Mouse (Mus musculus): Measurements from ENCODE around the gene Bcar3. TPM values are rescaled to one million over a fixed set of nuclear protein-coding genes. Genes with fewer than 3 reads are reported as not detected.
A peak's percentile ranks its signal among the peaks of the same experiment; 100 is the strongest.

Bcar3 gene
- polyA plus RNA-seq, 1 experiment from 2014 or later, result 4.8 TPM

GRCm38 (mm10) chr3:122340135-122341068, 46.5 kb downstream of the Bcar3 start:
- no peak overlapping the region for H3K9ac ChIP-seq
- H3K4me3 ChIP-seq, result no peak overlapping the region
- peaks cover 55% of the 10 kb centered on the region for H3K27me3 ChIP-seq (replicated peaks)
- ATAC-seq (ENCODE audit: extremely low read depth, insufficient number of reproducible peaks, low FRiP score, low TSS enrichment), result no peak
- WGBS, result 50% methylated on average over 13 of the region's 13 CpGs
- no peaks in the 10 kb centered on the region for H3K9me3 ChIP-seq
- no peaks in the 10 kb centered on the region for H3K36me3 ChIP-seq
- no peak overlapping the region for H3K4me2 ChIP-seq
- peaks cover 5% of the 10 kb centered on the region; the same call in 1 of the 2 replicates for H3K4me1 ChIP-seq
- H3K27ac ChIP-seq (replicated peaks), result no peak overlapping the region

GRCm38 (mm10) chr3:122343437-122343853, 49.5 kb downstream of the Bcar3 start:
- no peak overlapping the region for H3K4me3 ChIP-seq
- no peak for ATAC-seq (ENCODE audit: extremely low read depth, insufficient number of reproducible peaks, low FRiP score, low TSS enrichment)
- H3K4me1 ChIP-seq, result peaks cover 12% of the 10 kb centered on the region
- 54% methylated on average over 9 of the region's 9 CpGs for WGBS
- H3K4me2 ChIP-seq, result no peak overlapping the region
- peaks cover 43% of the 10 kb centered on the region for H3K27me3 ChIP-seq (replicated peaks)
- H3K36me3 ChIP-seq, result no peaks in the 10 kb centered on the region
- H3K9ac ChIP-seq, result no peak overlapping the region
- H3K9me3 ChIP-seq, result no peaks in the 10 kb centered on the region
- H3K27ac ChIP-seq (replicated peaks), result no peak overlapping the region

GRCm38 (mm10) chr3:122344350-122344749, 50.4 kb downstream of the Bcar3 start:
- 71% methylated on average over 5 of the region's 5 CpGs for WGBS
- no peak for ATAC-seq (ENCODE audit: extremely low read depth, insufficient number of reproducible peaks, low FRiP score, low TSS enrichment)
- Histone ChIP-seq H3K36me3 (no peaks in the 10 kb centered on the region), H3K9ac (no peak overlapping the region), H3K27me3 (replicated peaks) (peaks cover 45% of the 10 kb centered on the region), H3K9me3 (no peaks in the 10 kb centered on the region), H3K4me3 (no peak overlapping the region), H3K27ac (replicated peaks) (no peak overlapping the region), H3K4me2 (no peak overlapping the region), H3K4me1 (peaks cover 12% of the 10 kb centered on the region)

GRCm38 (mm10) chr3:122345977-122346472, 52.1 kb downstream of the Bcar3 start:
- peaks cover 7% of the 10 kb centered on the region for H3K4me1 ChIP-seq
- WGBS, result 74% methylated on average over 1 of the region's 1 CpGs
- no peak for ATAC-seq (ENCODE audit: extremely low read depth, insufficient number of reproducible peaks, low FRiP score, low TSS enrichment)
- H3K9ac ChIP-seq, result no peak overlapping the region
- no peak overlapping the region for H3K27ac ChIP-seq (replicated peaks)
- no peak overlapping the region for H3K4me2 ChIP-seq
- no peak overlapping the region for H3K4me3 ChIP-seq
- H3K9me3 ChIP-seq, result no peaks in the 10 kb centered on the region
- no peaks in the 10 kb centered on the region for H3K36me3 ChIP-seq
- peaks cover 53% of the 10 kb centered on the region for H3K27me3 ChIP-seq (replicated peaks)

GRCm38 (mm10) chr3:122346600-122346999, 52.7 kb downstream of the Bcar3 start:
- ATAC-seq (ENCODE audit: extremely low read depth, insufficient number of reproducible peaks, low FRiP score, low TSS enrichment), result no peak
- no peak overlapping the region for H3K9ac ChIP-seq
- peaks cover 51% of the 10 kb centered on the region for H3K27me3 ChIP-seq (replicated peaks)
- H3K9me3 ChIP-seq, result no peaks in the 10 kb centered on the region
- no peak overlapping the region for H3K27ac ChIP-seq (replicated peaks)
- peaks cover 7% of the 10 kb centered on the region for H3K4me1 ChIP-seq
- no peak overlapping the region for H3K4me2 ChIP-seq
- WGBS, result 78% methylated on average over 2 of the region's 2 CpGs
- H3K36me3 ChIP-seq, result no peaks in the 10 kb centered on the region
- no peak overlapping the region for H3K4me3 ChIP-seq

GRCm38 (mm10) chr3:122348677-122349076, 54.7 kb downstream of the Bcar3 start:
- ATAC-seq (ENCODE audit: extremely low read depth, insufficient number of reproducible peaks, low FRiP score, low TSS enrichment), result no peak
- Histone ChIP-seq H3K9me3 (no peaks in the 10 kb centered on the region), H3K27me3 (replicated peaks) (peaks cover 47% of the 10 kb centered on the region), H3K4me2 (no peak overlapping the region), H3K9ac (no peak overlapping the region), H3K27ac (replicated peaks) (no peak overlapping the region), H3K36me3 (no peaks in the 10 kb centered on the region), H3K4me3 (no peak overlapping the region), H3K4me1 (peaks cover 7% of the 10 kb centered on the region)
- WGBS, result 82% methylated on average over 5 of the region's 5 CpGs

GRCm38 (mm10) chr3:122352801-122353200, 58.9 kb downstream of the Bcar3 start:
- H3K27me3 ChIP-seq (replicated peaks), result peaks cover 36% of the 10 kb centered on the region
- no peak overlapping the region for H3K9ac ChIP-seq
- no peak overlapping the region for H3K27ac ChIP-seq (replicated peaks)
- ATAC-seq (ENCODE audit: extremely low read depth, insufficient number of reproducible peaks, low FRiP score, low TSS enrichment), result no peak
- no peak overlapping the region for H3K4me3 ChIP-seq
- H3K4me2 ChIP-seq, result no peak overlapping the region
- H3K36me3 ChIP-seq, result no peaks in the 10 kb centered on the region
- peaks cover 1% of the 10 kb centered on the region for H3K4me1 ChIP-seq
- 76% methylated on average over 3 of the region's 3 CpGs for WGBS
- H3K9me3 ChIP-seq, result no peaks in the 10 kb centered on the region

GRCm38 (mm10) chr3:122359426-122359825, 65.5 kb downstream of the Bcar3 start:
- 70% methylated on average over 7 of the region's 7 CpGs for WGBS
- no peak overlapping the region for H3K27ac ChIP-seq (replicated peaks)
- ATAC-seq (ENCODE audit: extremely low read depth, insufficient number of reproducible peaks, low FRiP score, low TSS enrichment), result no peak
- H3K4me1 ChIP-seq, result peaks cover 12% of the 10 kb centered on the region
- H3K9ac ChIP-seq, result no peak overlapping the region
- H3K27me3 ChIP-seq (replicated peaks), result peaks cover 15% of the 10 kb centered on the region
- no peak overlapping the region for H3K4me3 ChIP-seq
- H3K4me2 ChIP-seq, result no peak overlapping the region
- H3K36me3 ChIP-seq, result no peaks in the 10 kb centered on the region
- H3K9me3 ChIP-seq, result no peaks in the 10 kb centered on the region

- H3K27me3 ChIP-seq (replicated peaks), result peaks cover 15% of the 10 kb centered on the region
- H3K4me3 ChIP-seq, result no peak overlapping the region
- H3K36me3 ChIP-seq, result no peaks in the 10 kb centered on the region
- H3K4me2 ChIP-seq, result no peak overlapping the region
- H3K4me1 ChIP-seq, result peaks cover 17% of the 10 kb centered on the region
- ATAC-seq (ENCODE audit: extremely low read depth, insufficient number of reproducible peaks, low FRiP score, low TSS enrichment), result no peak
- H3K9me3 ChIP-seq, result no peaks in the 10 kb centered on the region
- WGBS, result 92% methylated on average over 9 of the region's 9 CpGs
- H3K9ac ChIP-seq, result no peak overlapping the region
- H3K27ac ChIP-seq (replicated peaks), result no peak overlapping the region
These were observed 66.0 kb downstream of the Bcar3 start for GRCm38 (mm10) chr3:122359954-122360353.

- no peak overlapping the region for H3K9ac ChIP-seq
- H3K27me3 ChIP-seq (replicated peaks), result peaks cover 9% of the 10 kb centered on the region
- no peak overlapping the region for H3K4me3 ChIP-seq
- peak; percentile 40; the same call in 1 of the 2 replicates for ATAC-seq (ENCODE audit: extremely low read depth, insufficient number of reproducible peaks, low FRiP score, low TSS enrichment)
- WGBS, result 46% methylated on average over 5 of the region's 5 CpGs
- no peak overlapping the region for H3K4me2 ChIP-seq
- H3K27ac ChIP-seq (replicated peaks), result 0 out of 2 replicates have a peak overlapping the region, but pooled peaks have one; percentile 20
- no peaks in the 10 kb centered on the region for H3K36me3 ChIP-seq
- H3K9me3 ChIP-seq, result no peaks in the 10 kb centered on the region
- peaks cover 25% of the 10 kb centered on the region for H3K4me1 ChIP-seq
These were observed 66.8 kb downstream of the Bcar3 start for GRCm38 (mm10) chr3:122360721-122361138.

- H3K4me2 ChIP-seq, result no peak overlapping the region
- 24% methylated on average over 2 of the region's 2 CpGs for WGBS
- no peak overlapping the region for H3K9ac ChIP-seq
- no peaks in the 10 kb centered on the region for H3K36me3 ChIP-seq
- H3K4me3 ChIP-seq, result no peak overlapping the region
- H3K4me1 ChIP-seq, result peaks cover 25% of the 10 kb centered on the region
- H3K9me3 ChIP-seq, result no peaks in the 10 kb centered on the region
- no peak for ATAC-seq (ENCODE audit: extremely low read depth, insufficient number of reproducible peaks, low FRiP score, low TSS enrichment)
- peaks cover 6% of the 10 kb centered on the region for H3K27me3 ChIP-seq (replicated peaks)
- H3K27ac ChIP-seq (replicated peaks), result no peak overlapping the region
These were observed 68.8 kb downstream of the Bcar3 start for GRCm38 (mm10) chr3:122362719-122363118.
